Mouse (Mus musculus): ENCODE results near the gene Dstyk.
"Not testable (repeated sequence)": the region's sequence is repeated elsewhere in the genome, so short reads cannot be mapped to it uniquely, and the experiment has no call there.

The Dstyk gene

DNA sequence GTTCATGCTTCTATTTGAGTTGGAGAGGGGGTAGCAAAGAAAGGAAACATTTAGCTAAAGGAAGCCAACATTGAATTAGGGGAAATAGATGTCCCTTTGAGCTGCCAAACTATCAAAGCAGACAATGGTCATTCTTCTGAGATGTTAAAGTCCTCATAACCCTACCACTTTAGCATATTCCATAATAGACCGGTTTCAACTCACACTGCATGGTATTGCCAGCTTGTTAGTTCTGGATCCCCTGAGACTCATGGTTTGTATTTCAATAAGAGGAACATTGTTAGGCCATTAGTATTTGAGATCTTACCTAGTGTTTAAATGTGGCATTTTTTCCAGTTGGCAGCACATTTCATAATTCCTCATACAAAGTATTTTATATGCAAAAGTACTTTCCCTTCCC, 19.6 kb downstream of the Dstyk start:
- DNase-seq (ENCODE audit: low spot score in 2 of 2) = no peak

DNA sequence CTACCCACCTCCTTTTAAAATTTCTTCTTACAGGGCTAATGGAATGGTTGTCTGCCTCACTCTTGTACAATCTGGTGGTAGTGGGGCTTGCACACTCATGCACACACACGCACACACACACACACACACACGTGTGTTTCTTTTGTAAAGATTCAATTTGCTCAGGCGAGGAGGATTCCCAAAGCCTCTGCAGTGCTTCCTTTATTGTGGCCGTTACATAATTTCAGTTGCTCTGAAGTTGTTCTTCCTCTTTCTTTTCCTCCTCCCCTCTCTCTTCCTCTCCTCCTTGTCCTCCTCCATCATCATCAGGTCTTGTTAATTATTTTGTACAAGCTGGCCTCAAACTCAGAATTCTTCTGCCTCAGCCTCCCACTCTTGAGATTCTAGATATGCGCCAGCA, 20.0 kb downstream of the Dstyk start:
- DNase-seq (ENCODE audit: low spot score in 2 of 2) = no peak

DNA sequence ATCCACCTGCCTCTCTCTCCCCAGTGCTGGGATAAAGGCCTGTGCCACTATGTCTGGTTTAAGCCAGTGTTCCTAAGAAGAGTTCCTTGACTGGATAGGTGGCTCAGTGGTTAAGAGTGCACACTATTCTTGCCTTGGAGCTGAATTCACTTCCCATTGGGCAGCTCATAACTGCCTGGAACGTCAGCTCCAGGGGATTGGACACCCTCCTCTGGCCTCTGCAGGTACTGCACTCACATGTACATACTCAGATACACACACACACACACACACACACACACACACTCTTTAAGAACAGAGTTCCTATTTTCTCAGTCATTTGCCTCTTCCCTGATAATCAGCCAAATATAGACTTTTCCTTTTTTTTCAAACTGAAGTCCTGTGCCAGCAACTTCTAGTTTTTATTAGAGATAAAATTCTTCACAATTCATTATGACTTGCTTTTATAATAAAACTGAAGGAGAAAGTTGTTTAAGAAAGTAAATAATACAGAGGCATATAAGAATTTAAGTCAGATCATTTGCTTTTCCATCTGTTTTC, 23.6 kb downstream of the Dstyk start:
- no peak for DNase-seq (ENCODE audit: low spot score in 2 of 2)

DNA sequence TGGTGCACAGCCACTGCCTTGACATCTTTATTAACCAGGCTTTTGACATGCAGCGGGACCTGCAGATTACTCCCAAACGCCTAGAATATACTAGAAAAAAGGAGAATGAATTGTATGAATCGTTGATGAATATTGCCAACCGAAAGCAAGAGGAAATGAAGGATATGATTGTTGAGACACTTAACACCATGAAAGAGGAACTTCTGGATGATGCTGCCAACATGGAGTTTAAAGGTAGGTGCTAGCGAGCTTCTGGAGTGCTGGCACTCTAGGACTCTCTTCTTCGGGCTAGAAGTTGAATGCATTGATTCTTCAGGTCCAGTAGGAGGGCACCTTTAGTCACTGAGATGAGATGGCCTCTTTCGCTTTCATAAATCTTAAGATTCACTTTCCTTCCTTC, 32.4 kb downstream of the Dstyk start:
- DNase-seq (ENCODE audit: low spot score in 2 of 2) = no peak

DNA sequence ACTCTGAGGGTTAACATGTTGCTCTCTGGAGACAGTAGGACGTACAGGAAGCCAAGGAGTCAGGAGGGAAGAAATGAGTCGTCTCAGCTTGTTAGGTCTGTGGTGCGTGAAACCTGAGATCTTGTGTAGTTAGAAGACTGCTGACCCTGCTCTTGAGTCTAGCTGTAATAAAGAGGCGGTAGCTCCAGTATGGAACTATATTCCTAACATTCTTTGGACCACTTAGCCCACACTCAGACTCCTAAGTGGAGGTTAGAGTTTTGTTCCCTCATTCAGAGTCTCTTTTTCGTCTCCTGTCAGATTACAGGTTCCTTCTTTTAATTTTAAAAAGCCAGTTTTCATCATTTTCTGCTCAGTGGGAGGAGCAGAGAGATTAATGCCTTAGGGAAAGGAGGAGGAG, 47.3 kb downstream of the Dstyk start:
- no peak for DNase-seq (ENCODE audit: low spot score in 2 of 2)

DNA sequence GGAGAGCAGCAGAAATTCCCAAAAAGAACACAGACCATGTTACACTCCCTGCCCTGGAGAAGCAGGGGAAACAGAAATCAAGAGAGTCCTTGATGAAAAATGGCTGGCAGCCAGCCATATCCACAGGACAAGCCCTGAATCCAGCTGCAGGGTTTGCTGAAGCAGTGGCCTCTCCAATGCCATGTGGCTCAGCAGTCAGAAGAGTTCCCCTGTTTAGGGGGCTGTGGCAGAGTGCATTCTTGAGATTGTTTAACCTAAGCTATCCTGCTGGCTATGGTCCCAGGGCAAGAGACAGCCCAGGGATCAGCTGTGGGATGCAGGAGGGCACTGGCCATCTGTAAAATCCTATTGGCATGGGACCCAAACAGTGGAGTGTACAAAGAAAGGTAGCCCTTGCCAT, 51.6 kb downstream of the Dstyk start:
- no peak for DNase-seq (ENCODE audit: low spot score in 2 of 2)

DNA sequence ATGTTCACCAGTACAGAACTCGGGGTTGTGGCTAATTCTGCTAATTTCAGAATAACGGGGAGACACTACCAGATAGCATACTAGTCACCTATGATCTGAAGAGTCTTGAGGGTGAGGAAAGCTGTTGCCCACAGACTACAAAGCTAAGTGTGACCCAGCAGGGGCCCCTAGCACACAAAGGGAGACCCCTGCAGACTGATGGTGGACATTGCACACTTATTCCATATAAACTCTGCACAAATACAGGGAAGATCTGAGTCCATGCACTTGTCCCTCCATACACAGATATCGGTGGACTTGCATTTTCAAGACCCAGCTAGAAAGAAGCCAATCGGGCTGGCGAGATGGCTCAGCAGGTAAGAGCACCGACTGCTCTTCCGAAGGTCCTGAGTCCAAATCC, 52.2 kb downstream of the Dstyk start:
- DNase-seq (ENCODE audit: low spot score in 2 of 2) = no peak

DNA sequence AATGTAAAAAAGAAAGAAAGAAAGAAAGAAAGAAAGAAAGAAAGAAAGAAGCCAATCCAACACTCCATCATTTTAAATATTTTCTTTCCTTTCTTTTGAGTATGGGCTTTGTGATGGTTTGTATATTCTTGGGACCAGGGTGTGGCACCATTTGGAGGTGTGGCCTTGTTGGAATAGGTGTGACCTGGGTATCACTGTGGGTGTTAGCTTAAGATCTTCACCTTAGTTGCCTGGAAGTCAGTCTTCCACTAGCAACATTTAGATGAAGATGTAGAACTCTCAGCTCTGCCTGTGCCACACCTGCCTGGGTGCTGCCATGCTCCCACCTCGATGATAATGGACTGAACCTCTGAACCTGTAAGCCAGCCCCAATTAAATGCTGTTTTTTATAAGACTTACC, 52.7 kb downstream of the Dstyk start:
- DNase-seq (ENCODE audit: low spot score in 2 of 2) = not testable (repeated sequence)

DNA sequence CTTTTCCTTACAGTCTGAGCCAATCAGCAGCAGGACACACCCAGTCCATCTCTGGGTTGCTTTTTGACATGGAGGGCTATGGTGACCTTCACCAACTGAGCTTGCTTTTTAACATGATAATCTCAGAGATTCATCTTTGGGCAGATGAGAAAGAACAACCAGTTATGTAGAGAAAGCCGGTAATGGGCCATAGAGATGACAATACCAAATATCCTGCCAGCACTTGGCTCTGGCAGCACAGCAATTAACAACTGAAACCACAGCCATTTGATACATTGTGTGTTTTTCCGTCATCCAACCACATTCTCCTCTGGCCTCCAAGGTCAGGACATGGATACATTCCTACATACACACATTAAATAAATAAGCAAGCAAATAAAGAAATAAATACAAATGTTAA, 53.7 kb downstream of the Dstyk start:
- DNase-seq (ENCODE audit: low spot score in 2 of 2) = no peak

DNA sequence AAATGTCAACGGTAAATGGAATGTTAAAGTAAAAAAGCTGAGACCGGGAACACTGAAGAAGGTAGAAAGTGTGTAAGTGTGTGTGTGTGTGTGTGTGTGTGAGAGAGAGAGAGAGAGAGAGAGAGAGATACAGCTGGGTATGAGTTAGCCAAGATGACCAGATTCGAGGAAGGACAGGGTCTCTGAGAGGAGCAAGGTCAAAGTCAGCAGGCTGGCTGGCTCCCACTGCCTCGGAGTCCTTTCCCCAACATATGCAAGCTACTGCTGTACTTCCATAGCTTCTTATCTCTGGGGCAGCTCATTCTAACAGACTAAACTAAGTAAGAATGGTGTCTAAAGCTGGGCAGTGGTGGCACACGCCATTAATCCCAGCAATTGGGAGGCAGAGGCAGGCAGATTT, 54.1 kb downstream of the Dstyk start:
- DNase-seq (ENCODE audit: low spot score in 2 of 2) = no peak

DNA sequence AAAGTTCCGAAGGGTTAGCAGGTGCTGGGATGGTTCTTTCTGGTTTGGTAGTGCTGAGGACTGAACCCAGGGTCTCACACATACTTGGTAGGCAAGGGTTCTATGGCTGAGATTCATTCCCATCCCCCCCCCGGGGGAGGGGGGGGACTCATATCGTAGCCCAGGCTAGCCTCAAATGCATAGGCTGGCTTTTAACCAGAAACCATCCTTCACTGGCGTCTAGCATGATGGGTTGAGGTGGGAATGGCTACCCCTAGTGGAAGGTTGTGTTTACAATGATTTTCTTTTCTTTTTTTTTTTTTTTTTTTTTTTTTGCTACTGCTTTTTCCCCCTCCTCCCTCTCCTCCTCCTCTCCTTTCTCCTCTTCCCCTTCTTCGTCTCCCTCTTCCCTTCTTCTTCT, 55.2 kb downstream of the Dstyk start:
- DNase-seq (ENCODE audit: low spot score in 2 of 2) = no peak

DNA sequence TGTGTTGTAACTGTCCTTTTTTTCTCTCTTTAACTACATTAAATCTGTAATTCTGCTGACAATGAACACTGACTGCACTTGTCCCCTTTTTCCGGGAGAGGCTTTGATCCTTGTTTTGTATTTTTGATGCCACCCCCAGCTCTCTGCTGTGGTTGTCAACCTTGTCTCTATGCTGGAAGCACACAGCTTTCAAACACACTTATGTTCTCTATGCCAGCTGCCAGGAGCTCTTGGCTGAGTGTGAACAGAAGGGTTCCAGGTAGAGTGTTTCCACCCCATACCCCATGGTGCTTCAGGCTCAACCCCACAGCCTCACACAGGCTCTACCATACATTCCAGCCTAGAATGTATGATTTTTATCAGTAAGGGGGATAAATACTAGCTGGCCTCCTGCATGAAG, 57.1 kb downstream of the Dstyk start:
- DNase-seq (ENCODE audit: low spot score in 2 of 2) = no peak

DNA sequence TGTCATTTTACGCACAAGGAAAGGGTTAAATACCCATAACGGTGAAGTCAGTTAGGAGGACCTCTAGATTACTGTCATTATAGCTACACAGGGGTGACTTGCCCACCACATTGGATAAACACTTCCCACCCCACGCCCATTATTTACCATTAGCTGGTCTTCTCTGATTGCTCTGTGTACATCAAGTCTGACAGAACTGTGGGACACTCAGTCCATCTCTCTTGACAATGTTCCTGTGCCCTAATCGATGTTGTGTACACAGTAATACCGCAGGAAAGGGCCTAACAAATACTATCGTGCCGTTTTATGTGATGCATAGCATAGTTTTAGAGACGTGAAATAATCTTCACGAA, 59.2 kb downstream of the Dstyk start:
- peak in 1 of 2 experiments; percentile 14 for DNase-seq (ENCODE audit: low spot score in 2 of 2)

DNA sequence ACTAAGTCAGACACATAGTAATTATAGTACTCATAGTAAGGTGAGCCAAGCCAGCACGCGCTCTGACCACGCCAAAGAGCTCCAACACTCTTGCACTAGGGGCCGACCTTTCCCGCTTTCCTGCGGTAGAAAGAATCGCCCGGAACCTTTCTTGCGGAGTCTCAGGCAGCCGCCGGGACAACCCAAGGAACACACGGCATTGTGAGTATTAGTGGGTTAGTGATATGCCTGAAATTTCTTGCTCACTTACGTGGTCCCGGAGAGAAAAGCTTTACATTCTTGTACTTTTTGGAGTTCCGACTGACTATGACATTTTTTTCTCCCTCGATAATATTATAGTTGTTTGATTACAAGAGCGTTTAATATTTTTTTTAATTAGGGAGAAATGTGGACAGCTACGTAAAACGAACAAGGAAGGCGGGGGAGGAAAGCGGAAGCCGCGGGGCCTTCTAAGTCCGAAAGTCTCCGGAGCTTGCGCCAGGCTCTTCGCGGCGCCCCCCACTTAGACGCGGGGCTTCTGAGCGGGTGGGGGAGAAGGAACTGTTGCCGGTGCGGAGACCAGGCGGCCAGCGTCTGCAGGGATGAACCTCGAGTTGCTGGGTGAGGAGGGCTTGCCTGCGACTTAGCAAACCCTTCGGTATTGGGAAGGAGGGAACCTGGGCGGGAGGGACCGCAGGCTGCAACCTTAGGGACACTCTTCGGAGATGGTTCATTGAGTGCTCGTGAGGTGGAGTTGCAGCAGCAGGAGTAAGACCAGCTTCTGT, 59.8 kb downstream of the Dstyk start, which contains the start of gene Rbbp5:
TSS of gene Rbbp5 (plus strand) at position 438 of the 764 bp plus-strand sequence.
- peak; percentile 86 to 90 for DNase-seq (ENCODE audit: low spot score in 2 of 2)

DNA sequence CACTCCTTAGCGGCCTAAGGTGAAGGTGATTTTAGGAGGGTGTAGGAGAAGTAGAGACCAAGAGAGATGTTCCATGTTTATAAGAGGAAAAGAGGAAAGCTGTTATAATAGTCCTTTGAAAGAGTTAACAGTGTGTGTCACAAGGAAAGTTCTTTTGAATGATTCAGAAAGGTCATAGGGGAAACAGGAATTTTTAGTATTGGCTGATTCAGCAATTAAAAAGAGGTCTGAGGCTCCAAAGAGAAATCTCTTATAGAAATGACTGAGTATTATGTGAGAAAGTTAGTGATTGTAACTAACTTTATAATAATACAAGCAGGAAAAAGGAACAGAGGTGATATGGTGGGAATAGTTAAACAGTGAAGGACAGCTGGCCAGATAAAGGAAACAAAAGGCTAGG, 62.1 kb downstream of the Dstyk start:
- DNase-seq (ENCODE audit: low spot score in 2 of 2) = no peak

DNA sequence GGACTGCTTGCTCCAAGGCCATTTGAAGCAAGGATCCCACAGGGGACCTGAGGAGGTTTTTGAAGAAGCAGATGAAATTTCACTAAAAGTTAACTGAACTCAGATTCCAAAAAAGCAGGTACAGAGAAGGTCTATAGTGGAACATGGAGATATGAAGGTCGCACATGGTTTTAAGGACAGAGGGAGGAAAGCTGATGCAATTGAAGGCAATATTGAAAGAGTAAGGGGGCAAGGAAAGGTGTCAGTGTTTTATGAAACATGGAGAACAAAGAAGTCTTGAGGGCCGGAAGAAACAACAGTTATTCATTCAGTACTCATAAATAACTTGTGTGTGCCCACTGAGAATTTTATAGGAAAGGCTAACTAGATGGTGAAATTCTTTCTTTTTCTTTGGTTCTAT, 64.3 kb downstream of the Dstyk start:
- DNase-seq (ENCODE audit: low spot score in 2 of 2) = no peak

DNA sequence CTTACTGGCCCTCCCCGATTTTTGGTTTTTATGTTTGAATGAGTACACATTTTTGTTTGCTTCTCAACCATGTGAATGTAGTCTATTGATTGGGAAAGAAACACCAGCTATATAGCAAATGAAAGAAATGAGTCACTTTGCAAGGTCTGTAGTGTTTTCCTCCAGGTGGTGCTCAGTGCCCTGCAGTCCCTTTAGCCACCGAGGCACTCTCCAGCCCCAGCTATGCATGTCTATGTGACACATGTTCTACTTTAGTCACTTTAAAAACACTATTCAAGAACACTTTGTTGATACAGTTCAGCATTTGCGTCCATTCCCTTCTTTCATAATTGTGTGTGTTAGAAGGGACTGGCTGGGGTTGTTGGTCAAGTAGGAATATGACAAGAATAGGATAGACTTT, 65.9 kb downstream of the Dstyk start:
- DNase-seq (ENCODE audit: low spot score in 2 of 2) = no peak

DNA sequence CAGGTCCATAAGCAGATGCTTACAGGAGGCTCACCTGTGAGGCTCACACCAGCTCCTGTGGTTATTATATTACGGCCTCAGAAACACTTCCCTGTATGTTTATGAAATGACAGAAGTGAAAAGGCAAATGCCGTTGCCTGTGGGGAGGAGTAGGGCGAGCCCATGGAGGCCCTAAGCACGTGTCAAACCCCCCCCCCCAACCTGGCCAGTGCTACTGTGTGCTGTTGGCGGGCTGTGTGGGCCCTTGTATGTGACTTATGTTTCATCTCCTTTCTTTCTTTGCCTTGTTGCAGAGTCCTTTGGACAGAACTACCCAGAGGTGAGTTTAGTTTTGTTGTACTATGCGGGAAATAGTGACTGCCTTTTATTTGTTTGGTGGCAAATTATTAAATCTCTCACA, 66.4 kb downstream of the Dstyk start:
- DNase-seq (ENCODE audit: low spot score in 2 of 2) = no peak

DNA sequence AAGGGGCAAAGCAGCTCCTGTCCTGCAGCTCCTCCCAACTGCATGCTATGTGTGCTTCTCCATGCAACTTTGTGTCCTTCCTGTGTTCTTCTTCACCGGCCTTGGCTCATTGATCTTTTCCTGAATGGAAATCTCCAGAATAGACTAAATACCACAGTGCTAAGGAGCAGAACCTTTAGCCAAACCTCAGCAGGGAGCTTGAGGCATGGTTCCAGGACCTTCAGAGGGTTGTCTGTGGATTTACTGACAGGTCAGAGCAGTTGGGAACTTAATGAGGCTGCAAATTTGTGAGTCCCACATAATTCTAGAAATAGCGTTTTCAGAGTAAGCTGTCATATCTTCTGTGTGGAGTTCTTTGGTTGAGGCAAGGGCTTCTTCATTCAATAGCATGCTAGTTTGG, 83.2 kb downstream of the Dstyk start:
- DNase-seq (ENCODE audit: low spot score in 2 of 2) = no peak

DNA sequence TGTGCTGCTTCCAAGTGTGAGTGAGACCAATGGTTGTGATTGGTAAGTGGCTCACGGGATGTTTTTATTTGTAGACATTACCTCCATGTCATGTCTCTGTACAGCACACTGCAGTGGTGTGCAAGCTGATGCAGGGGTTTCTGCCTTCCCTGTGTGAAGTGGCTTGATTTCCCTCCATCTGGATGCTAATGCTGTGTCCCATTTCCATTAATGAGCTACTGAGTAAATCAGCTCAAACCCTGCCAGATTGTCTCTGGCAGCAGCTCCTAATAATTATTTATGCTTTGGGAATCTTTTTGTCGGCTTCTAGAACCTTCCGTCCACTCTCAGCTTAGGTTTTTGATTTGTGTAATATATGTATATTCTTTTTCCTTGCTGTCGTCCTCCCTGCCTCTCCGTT, 87.8 kb downstream of the Dstyk start:
- no peak for DNase-seq (ENCODE audit: low spot score in 2 of 2)

DNA sequence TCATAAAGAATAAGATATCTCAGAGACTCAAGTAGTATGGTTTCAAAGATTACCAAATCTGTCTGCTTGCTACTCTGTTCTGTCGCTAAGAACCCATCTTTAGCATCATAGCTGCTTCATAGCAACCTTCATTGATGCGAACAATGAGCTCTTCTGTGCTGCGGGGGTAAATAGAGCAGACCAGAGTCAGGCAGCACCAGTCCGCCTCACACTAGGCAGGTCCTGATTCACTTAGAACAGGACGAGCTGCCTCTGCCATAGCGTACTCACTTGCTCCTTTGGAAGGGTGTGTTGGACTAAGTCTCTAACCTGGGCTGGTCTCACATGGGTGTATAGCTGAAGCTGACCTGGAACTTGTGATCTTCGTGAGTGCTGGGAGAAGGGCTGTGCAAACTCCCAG, 88.7 kb downstream of the Dstyk start, which contains the start of gene Tmem81:
TSS of gene Tmem81 (plus strand) at position 173 of the 400 bp plus-strand sequence.
- DNase-seq (ENCODE audit: low spot score in 2 of 2) = no peak

DNA sequence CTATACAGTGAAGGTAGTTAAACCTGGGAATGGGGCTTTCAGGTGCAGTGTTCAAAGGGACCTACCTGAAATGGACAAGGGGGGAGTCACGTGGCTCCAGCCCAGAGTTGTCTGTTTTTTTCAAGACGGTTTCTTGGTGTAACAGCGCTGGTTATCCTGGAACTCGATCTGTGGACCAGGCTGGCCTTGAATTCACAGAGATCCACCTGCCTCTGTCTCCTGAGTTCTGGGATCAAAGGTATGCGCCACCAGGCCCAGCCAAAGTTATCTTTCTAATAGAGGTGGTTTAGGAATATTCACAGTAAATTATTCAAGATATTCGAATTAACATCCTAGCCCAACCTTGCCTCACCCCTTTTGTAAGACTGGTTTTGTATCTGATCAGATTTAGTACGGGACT, 89.3 kb downstream of the Dstyk start:
- DNase-seq (ENCODE audit: low spot score in 2 of 2) = no peak

DNA sequence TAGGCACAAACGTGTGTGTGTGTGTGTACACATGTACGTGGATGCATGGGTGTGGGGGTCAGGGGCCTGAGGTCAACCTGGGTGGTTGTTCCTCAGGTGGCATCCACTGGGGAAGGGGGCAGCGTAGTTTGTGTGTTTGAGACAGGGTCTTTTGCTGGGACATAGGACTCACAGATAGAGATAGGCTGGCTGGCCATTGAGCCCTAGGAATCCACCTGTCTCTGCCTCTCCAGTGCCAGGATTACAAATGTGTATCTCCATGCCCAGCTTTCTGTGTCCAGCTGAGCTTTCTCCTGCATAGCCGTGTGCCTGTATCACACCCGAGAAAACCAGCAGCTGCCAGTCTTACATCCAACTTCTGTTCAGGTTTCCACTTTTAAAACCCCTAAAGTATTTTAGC, 92.4 kb downstream of the Dstyk start:
- peak in 1 of 2 experiments; percentile 9 for DNase-seq (ENCODE audit: low spot score in 2 of 2)

DNA sequence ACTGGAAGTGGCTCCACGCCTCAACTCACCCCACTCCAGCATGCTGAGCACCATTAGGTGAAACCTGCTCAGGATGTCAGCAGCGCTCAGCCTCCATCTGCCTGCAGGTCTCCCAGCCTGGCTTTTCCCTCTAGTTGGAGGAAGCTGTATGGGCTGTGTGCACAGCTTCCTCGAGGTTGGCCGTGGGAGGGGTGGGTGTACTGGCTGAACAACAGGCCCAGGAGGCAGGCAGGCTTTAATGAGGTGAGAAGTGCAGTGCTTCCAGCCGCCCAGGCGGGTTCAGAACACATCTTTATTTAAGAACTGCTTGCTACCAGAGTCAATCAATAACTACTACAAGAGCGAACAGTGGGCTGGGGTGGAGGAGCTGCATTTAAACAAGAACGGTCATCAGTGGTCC, 94.2 kb downstream of the Dstyk start:
- DNase-seq (ENCODE audit: low spot score in 2 of 2) = no peak

Data from frontal cortex, postnatal 36 days (tissue).